Mouse (Mus musculus) skeletal muscle tissue, adult 2 months (tissue): ENCODE measurements around the gene Klk14.
"Not testable (repeated sequence)": the region's sequence is repeated elsewhere in the genome, so short reads cannot be mapped to it uniquely, and the experiment has no call there.

Experiments used
- DNase-seq: peaks from one replicate; pipeline ENCODE4 v3.0.0-alpha.2; 2012; ENCODE audit warnings: low read depth, low spot score

Klk14 gene

DNA sequence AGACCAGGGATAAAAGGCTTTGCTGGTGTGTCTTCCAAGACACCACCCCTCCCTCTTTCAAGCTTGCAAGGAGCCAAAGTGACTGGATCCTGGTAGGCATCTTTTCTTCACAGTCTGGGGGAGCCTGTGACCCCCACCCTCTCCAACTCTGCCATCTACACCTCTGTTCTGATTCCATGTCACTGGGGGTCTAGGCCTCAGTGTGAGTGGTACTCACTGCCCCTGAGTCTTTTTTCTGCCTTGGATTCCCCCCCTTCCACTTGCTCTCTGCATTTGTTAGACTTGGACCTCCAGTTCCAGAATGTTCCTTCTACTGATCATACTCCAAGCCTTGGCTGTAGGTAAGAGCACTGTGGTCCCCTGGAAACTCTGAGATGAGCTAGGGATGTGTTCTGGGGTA, at the start of gene Klk14:
Klk14 (plus strand) TSS at position 301 of the 400 bp plus-strand sequence.
- no peak for DNase-seq

- no peak for DNase-seq
Measured at GRCm38 (mm10) chr7:43642587-43642986, 47.6 kb upstream of the Klk14 start.

DNA sequence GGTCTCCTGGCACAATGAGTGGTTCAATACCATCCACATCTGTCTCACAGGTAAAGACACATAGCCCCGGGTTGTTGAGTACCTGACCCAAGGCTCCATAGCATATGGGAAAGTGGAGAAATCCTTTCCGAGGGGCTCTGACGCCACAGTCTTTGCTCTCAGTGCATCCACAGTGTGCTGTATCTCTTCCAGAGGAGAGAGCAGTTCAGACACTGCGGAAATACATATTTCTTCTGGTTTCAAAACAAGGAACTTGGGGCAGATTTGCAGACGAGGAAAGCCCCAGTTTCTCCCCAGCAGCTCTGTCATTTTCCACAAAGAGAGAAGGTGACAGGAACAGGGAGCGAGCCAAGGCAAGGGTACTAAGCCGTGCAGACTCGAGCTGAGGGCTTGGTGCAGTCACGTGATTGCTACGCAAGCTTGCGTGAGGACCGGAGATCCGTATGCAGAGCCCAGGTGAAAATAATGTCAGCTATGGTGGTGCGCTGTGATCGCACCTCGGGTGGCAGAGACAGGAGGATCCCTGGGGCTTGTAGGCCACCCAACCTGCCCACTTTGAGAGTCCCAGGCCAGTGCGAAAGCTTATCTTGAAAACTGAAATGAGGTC, 47.1 kb upstream of the Klk14 start:
- DNase-seq = no peak

- DNase-seq = no peak
Measured at GRCm38 (mm10) chr7:43652683-43653082, 37.5 kb upstream of the Klk14 start.

- no peak for DNase-seq
Measured at GRCm38 (mm10) chr7:43654519-43654918, 35.7 kb upstream of the Klk14 start.

DNA sequence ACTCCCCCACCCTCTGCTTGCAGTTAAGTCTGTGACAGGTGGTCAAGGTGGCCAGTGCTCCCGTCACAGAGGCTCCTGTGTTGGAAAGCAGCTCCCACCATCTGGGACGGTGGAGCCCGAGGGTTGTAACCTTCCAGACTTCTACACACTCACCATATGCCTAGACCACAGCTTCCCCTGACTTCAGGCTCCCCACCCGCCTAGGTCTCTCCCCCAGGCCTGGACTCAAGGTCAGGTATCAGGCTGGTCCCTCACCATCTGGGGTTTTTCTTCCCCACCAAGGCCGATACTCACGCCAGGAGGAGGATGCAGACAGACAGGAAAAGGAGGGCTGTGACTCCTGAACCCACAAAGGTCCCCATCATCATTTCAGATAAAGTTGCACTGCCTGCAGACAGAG, 34.0 kb upstream of the Klk14 start:
- DNase-seq = no peak

DNA sequence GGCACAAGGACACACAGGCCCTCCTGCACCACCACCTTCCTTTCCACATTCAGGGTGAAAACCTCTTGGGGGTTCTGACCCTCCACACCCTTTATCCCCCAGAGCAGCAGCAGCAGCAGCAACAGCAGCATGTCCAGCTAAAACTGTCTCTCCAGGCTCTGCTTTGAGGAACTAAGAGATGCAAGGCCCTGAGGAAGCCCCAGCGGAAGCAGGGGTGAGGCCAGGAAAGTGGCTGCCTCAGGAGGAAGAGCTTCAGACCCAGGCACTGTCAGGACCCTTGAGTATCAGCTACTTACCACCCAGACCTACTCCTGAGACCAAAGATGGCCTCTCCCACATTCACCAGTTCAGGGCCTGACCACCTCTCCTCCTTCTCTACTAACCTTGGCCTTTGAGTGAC, 30.2 kb upstream of the Klk14 start, which contains the start of gene Siglece:
Siglece (minus strand) TSS at position 160 of the 400 bp plus-strand sequence.
- DNase-seq = no peak

DNA sequence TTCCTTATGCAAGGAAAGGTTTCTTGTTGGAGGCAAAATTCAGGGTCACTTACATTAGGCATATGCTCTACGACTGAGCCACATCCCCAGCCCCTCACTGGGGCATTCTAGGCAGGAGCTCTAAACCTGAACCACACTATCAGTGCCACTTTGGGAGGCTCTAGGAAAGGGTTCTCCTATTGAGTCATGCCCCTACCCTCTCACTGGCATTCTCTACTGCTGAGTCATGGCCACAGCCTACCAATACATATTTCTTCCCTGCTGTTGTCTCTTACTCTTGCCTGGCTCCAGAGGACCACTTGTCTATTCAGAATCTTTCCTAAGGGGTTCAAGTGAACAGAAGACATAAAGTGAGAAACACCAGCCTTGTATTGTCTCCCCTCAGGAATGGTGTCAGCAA, 27.4 kb upstream of the Klk14 start:
- DNase-seq = no peak

GRCm38 (mm10) chr7:43667221-43667620, 23.0 kb upstream of the Klk14 start:
- DNase-seq = not testable (repeated sequence)

GRCm38 (mm10) chr7:43668582-43668981, 21.6 kb upstream of the Klk14 start:
- DNase-seq = no peak

- DNase-seq = no peak
Measured at GRCm38 (mm10) chr7:43671064-43671808, 19.0 kb upstream of the Klk14 start.

DNA sequence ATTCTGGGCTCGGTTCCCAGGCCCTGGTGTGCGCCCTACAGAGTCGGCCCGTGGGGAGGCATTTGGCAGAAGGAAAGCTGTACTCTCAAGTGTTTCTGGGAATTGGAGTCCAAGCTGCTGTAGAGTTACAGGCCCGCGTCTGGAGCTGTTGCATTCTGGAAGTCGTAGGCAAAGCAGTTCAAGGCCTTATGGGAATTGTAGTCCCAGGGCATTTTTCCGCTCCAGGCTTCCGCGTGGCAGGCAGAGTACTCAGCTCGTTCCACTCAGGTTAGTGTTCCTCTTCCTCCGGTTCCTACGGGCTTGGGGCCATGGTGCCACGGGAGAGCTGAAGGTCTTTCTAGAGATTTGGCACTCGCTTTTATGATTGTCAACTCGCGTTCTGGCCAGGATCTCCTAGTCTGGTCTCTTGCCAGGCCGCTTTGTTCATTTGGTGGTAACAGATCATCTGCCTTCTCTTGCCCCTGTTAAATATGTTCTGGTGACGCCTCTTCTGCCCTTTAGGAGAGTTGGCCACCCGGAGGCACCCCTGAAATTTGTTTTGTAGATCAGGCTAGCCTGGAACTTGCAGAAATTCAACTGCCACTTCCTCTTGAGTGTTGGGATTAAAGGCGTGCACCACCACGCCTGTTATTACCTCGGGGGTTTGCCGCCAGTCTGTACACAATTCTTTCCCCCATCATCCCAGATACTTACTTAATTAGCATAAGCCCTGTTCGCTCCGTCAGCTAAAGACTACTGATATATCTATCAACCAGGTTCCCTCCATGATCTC, 18.2 kb upstream of the Klk14 start, which contains the start of gene Ctu1:
Ctu1 (plus strand) TSS at position 208 of the 772 bp plus-strand sequence.
- peak; percentile 94 for DNase-seq

DNA sequence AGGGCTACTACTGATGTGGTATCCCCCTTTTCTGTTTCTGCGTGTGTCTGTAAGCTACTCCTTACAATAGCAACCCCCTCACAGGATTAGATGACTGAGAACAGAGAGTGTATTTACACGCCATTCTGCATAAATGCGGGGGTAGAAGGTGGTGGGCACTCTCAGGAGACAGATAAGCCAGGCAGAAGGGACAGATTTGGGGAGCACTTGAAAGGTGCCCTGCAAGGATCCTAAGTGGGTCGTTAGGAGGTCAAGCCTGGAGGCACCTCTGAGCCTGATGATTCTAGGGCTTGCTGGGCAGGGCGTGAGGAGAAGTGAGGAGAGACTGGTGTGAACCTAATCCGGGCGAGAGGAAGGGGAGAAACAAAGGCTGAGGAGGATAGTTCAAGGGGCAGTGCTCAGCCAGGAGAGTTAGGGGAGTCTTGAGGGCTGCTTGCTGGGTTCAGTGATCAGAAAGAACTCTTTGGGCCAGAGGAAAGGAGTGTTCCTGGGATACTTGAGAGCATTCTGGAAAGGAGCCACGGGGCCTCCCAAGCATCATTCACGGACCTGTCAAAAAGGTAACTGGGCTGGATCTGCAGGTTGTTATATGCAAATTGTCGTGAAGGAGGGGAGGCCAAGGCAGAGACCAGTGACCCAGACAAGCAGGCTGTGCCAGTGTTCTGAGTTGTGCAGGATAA, 17.5 kb upstream of the Klk14 start:
- no peak for DNase-seq

- no peak for DNase-seq
Measured at GRCm38 (mm10) chr7:43675091-43675490, 15.1 kb upstream of the Klk14 start.

- DNase-seq = no peak
Measured at GRCm38 (mm10) chr7:43678517-43678916, 11.7 kb upstream of the Klk14 start.

- no peak for DNase-seq
Measured at GRCm38 (mm10) chr7:43680960-43681359, 9.3 kb upstream of the Klk14 start.

DNA sequence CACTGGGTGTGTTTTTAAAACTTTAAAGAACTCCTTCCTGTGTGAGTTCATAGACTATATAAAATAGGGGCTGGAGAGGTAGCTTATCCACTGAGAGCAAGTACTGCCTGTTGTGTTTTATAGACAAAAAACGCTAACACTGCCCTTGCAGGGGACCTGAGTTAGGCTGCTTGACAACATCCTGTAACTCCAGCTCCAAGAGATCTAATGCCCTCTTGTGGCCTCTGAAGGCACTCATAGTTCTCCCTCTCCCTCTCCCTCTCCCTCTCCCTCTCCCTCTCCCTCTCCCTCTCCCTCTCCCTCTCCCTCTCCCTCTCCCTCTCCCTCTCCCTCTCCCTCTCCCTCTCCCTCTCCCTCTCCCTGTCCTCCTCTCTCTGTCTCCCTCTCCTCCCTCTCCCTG, 7.7 kb upstream of the Klk14 start:
- not testable (repeated sequence) for DNase-seq

GRCm38 (mm10) chr7:43685088-43685487, 5.1 kb upstream of the Klk14 start:
- no peak for DNase-seq

GRCm38 (mm10) chr7:43710031-43710430, 19.8 kb downstream of the Klk14 start:
- no peak for DNase-seq

DNA sequence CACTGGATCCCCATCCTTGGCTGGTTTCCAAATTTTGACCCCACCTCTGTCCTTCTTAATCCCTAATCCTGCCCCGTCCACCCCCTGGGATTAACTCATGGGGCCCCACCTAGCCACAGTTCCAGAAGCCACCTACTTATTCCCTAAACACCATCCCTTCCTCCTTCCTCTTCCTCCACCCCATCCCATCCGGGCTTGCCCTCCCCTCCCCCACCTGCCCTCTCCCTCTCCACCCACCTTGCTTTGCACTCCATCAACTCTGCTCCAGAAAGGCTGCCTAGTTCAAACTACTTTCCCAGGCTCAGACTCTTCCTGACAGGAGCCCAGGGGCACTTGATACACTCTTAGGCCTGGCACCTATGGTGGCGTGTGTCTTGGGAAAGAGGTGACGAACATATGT, 22.0 kb downstream of the Klk14 start, which contains the start of gene Klk13:
Klk13 (plus strand) TSS at position 301 of the 400 bp plus-strand sequence.
- DNase-seq = no peak

DNA sequence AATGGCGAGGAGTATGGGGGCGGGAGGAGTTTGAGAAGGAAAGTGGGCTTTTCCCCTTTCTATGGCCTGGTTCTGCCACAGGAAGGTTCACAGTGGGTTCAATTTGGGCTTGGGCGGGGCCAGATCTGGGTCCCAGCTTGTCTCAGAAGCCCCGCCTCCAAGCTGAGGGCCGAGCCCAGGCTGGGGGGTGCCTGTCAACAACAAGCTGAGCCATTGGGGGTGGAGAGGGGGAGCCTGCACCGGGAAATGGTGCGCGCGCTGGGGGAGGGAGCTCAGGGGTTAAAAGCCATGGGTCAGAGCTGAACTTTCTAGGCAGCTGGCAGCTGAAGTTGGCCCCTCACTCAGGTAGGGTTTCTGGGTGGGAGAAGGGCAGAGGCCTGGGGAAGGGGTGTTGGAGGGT, 22.7 kb downstream of the Klk14 start:
- DNase-seq = no peak
